Mouse (Mus musculus): Measurements from ENCODE around the gene Krt39.

The Krt39 gene

DNA sequence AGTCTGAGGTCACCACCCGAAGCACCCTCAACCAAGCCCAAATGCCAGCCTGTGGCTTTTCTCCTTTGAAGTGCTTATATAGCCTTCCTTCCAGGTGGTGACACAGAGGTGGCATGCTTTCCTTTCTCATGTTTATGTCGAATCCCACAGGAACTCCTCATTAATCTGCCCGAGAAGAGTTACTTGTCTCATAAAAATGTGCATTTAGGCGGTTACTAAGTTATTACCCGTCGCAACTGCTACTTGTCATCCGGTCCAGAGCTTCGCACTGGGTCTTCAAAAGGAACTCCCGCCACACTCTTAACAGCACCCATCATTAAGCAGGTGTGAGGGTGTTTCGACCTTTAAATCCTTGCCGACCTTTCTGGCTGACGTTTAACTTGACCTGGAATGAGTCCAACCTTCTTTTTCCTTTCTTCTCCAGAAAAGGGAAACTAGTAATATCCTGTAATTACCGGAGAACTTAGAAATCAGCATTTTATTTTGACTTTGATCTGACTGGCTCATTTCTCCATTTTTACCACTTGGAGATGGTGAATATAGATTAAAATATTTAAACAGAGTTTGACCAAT is at the start of gene Krt39:
Gene Krt39, minus strand, starts transcription at position 51 of the 573 bp plus-strand sequence.
- no peak for DNase-seq

DNA sequence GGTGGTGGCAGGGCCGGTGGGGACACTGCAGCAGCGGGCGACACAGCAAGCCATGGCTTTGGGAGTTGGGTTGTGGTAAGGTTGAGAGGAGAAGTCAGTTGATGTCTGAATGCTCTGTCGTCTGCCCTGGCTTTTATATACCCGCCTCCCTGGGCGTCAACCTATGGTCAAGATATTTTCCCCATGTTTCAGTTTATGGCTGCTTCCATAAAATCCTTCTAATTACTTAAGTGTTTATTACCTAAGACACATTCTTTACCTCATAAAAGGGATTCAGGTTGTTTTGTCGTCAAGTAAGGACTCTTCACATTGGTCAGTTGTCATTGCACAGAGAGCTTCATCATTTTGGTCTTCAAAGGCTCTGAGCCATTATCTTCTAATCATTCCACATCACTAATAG is 45.4 kb upstream of the Krt39 start, which contains the start of gene Krtap3-1:
Gene Krtap3-1, minus strand, starts transcription at position 101 of the 400 bp plus-strand sequence.
- no peak for DNase-seq

DNA sequence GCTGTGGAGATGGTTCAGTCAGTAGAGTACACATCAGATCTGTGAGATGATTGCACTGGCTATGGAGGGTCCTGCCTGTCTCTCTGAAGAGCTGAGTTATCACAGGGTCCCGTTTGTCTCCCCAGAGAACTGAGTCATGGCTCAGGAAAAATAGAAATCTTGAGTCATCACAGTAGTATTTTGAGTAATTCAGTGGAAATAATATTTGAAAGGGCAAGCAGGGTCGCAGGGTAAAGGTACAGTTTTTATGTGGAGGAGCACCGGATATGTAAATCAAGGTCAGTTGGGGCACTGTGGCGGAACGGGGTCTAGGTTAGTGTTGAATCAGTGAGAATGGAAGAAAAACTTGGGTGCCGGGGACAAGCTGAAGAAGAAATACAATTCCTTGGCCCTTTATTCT is 41.4 kb upstream of the Krt39 start:
- no peak for DNase-seq

DNA sequence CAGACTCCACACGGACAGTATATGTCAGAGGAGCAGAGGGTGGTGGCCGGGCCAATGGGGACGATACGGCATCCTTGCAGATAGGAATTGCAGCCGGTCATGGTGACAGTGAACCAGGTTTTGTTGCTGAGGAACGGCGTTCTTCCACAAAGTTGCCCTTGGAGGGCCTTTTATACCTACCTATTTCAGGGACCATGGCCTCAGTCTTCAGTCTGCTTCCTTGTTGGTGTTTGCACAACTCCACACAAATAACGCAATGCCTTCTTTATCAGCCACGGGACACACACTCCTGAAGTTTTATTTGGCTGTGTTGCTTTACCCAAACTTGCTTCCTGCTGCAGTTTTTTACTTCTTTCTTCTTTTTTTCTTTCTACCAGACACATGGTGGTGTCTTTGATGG is 38.2 kb upstream of the Krt39 start, which contains the start of gene Gm11939:
Gene Gm11939, minus strand, starts transcription at position 101 of the 400 bp plus-strand sequence.
- no peak for DNase-seq

DNA sequence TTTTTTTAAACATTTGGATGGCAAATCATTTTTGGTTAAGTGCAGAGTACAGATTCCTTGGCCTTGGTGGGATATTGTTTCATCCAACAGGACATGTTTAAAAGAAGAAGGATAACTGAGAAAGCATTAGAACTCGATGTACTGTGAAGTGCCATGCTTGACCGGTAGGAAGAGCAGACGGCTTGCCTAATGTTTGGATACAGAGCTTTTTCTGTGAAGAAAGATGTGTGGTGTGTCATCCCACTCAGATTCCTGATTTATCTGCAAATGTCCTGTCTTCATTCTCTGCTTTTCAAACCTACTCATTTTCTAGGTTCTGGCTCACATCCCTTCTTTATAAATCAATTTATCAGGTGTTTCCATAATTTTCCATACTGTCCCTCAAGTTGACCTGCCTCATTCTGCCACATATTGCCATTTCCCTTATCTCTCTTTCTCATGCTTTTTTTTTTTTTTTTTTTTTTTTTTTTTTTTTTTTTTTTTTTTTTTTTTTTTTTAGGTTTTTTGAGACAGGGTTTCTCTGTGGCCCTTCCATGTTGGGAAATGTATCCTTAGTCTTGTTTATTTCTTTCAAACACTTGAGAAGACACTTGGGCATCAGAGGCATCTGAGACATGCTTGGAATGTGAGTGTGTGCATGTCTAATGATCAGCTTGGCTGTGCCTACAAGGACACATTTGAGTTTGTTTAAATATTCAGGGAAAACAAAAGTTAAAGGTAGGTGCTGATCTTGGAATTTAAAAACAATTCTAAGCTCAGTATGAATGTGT is 37.0 kb upstream of the Krt39 start:
- no peak for DNase-seq

DNA sequence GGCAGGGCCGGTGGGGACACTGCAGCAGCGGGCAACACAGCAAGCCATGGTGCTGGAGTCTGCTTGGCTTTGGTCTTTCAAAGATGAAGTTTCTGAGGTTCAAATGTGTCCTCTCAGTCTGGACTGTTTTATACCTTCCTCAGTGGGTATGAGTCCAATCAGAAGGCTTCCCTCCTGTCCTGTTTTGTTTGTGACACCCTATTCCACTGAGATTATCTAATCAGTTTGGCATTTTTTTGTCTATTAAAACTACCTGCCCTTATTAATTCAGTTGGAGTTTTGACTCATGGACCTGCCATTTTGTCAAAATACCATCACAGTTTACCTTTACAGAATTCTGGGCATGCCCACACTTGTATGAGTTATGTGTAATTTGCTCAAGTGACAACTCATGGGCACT is 35.6 kb upstream of the Krt39 start, which contains the start of gene Krtap3-2:
Gene Krtap3-2, minus strand, starts transcription at position 101 of the 400 bp plus-strand sequence.
- DNase-seq, result no peak

DNA sequence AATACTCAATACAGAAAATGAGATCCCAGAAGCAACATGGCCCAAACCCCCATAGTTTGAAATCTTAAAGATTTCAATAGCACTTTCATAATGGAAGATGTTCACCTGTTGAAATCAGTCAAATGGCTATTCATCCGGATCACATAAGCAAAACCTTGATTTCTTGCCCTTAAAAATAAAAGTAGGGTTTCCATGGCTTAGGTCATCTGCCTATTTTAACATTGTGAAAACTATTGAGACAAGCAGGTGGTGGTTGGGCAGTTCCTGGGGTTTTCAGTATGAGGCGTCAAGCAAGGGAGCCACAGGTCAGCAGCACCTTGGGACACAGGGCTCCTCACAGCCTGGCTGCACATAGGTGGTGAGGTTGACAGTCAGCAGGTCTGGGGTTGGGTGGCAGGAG is 35.1 kb upstream of the Krt39 start:
- no peak for DNase-seq

DNA sequence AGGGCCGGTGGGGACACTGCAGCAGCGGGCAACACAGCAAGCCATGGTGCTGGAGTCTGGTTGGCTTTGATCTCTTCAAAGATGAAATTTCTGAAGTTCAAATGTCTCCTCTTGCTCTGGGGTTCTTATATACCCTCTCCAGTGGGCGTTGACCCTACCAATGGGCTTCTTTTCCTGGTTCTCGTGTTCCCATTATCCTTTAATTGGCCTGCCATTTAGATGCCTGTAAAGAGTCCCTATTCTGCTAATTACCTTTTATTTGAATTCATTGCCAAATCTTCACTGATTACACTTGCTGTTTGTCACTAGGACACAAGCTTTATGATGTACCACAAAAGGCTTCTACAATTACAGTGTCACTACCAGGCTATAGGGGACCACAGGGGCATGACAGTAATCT is 29.6 kb upstream of the Krt39 start, which contains the start of gene Krtap3-3:
Gene Krtap3-3, minus strand, starts transcription at position 101 of the 400 bp plus-strand sequence.
- no peak for DNase-seq

DNA sequence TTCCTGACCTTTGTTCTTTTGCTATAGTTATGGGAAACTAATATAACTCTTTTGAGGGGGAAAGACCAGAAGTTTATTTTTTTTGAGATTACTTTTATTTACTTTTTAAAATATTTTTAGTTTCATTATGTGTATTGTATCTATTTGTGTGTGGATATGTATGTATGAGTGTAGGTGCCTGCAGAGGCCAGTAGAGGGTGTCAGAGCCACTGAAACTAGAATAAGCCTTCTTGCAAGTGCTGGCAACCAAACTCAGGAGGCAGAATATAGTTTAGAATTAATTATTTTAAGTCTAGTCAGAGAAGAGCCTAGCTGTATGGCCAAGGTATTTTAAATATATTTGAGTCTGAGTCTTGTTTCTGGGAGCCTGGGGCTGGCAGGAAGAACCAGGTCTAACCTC is 26.8 kb upstream of the Krt39 start:
- no peak for DNase-seq

DNA sequence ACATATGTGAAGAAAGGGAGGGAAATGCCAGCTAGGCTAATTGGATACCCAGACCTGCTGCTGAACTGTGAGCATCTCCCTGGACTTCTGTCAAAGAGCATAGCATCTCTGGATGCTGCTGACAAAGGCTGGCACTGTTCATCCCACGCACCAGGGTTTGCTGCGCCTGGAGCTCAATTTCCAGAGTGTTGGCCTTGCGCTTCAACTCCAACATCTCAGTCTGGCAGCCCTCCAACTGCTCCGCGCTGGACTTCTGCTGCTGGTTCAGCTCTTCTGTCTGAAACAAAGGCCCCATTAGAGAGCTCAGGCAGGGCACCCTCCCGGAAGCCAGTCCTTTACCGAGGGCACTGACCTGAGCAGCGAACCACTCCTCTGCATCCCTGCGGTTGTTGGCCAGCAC is 18.6 kb upstream of the Krt39 start:
- peak; percentile 28 for DNase-seq

DNA sequence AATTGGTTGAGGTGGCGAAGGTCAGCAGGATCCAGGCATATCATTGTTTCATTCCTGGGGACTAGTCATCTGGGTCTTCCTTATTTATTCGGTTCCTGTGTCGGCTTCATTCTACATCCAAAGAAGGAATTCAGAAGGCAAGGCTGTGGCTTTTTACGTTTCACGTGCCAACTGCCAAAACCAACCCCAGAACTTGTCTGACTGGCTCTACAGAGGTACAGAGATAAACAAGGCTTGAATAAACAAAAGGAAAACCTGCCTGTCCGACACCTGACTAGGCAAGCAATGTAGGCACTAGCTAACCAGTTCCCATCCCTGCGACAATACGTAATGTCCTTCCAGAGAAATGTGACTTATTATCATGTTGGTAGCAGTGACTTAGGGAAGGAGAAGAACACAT is 7.0 kb downstream of the Krt39 start:
- DNase-seq, result no peak

DNA sequence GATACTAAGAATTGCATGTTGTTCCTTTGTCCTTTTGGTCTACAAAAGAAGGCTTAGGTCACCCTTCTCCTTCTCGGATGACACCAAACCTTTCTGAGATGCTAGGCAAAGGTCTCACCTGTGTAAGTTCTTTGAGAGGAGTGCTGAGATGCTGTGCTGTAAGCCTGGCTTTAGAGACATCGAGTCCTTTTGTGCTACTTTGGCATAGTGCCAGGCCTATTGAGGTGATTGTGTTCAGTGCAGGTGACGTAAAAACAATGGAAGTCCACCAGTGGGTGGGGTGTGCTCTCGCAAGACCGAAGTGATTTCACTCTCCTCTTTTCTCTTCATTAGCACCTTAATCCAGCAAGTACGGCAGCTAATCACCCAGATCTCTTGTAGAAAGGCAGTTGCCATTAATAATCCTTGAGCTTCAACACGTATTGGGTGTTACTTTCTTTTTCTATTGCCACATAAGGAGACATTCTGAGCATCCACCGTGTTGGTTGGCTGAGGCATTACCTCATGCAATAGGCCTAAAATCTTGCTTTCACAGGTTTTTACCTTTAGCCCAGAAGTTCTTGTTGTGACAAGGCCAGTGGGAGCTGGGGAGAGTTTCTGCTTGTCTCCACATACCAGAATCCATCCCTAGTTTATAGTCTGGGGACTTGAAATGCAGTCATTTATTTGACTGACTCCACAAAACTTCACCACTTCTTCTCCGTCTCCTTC is 20.9 kb downstream of the Krt39 start:
- DNase-seq, result no peak

DNA sequence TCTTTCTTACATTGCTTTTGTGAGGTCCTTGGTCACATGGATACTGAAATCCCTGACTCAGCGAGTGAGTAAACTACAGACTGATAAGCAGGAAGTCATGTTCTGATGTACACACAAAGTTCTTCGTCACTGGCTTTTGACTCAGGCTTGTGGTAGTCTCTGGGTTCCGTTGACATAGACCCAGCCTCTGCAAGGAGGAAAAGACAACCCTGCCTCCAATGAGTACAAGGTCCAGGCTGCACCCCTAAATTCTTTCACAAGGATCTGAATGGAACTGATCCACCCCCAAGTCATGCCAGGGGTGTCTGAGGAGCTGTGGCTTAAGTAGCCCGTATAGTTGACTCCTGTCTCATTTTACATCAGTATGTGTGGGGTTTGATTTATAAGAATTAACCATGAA is 24.7 kb downstream of the Krt39 start:
- no peak for DNase-seq

DNA sequence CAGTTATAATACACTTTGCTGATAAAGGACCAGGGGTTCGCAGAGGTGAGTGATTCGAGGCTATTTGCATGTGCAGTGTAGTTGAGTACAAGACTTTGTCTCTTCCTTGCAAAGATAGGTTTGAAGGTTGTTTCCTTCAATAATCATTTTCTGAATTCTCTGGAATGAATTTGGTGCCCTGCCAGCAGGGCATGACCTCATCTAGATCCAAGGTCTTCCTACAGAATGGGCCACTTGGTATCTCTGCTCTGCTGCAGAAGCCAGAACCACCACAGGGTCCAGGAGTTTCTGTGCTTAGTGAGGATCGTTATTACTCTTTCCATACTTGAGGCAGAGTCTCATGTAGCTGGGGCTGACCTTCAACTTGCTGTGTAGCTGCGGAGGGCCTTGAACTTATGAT is 26.4 kb downstream of the Krt39 start:
- DNase-seq, result no peak

DNA sequence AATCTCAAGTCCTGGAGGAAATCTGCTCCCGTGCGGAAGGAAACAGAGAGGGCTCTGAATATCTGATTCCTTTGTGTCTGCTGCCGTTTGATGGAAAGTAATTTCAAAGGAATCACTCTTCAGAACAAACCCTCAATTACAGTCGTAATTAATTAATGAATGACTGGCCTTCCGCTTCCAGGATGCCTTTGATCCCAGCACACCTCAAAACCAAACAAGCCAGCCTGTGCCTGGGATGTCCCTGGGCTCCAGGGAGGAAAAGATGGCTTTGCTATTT is 27.6 kb downstream of the Krt39 start:
- DNase-seq, result no peak

DNA sequence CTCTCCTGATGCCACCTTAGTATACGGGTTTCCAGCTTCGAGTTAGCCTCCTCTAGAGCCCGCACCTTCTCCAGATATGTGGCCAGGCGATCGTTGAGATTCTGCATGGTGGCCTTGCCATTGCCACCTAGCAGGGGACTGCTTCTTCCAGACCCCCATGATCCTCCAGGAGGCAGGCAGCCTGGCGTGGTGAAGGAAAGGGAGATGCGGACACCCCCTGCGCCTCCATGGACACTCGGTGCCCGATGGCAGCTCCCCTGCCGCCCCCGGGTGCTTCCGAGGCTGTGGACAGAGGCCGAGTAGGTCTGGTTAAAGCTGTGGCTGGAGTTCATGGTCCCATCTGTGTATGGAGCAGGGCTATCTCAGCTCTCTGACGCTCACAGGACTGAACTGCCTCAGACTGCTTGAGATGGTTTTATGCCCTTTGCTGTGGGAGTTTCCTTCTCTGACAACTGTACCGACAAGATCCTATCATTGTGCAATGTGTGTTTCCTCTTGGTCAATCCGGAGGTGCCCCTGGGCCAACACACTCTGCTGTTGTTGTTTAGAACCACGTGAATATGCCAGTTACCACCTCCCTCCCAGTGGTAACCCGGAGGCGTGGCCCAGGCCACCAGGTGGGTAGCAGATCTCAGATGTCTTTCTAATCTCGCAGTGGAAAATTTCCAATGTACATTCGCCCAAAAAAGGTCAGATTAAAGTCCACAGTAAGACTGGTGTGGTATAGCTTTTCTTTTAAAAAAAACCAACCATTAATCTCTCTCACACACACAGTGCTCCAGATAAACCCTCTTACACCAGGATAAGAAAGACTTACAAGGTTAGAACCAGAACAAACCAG is 28.2 kb downstream of the Krt39 start, which contains the start of gene Krt23:
Gene Krt23, minus strand, starts transcription at position 405 of the 841 bp plus-strand sequence.
- no peak for DNase-seq

DNA sequence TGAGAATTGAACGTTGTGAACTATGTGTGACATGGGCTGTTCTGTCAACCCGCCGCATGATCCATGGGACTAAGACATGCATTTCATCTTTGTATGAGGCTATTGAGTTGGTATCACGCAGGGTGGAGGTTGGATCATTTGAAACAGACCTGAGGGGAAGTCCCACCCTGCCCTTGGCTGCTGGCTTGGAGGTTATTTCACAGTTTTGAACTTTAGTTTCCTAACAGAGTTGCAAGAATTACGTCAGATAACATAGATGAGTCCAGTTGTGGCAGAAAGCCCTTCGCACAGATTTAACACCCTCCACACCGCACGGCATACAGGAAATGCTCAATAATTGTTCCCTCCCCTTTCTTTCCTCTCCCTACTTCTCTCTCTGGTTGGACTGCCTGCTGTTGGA is 30.1 kb downstream of the Krt39 start:
- no peak for DNase-seq

DNA sequence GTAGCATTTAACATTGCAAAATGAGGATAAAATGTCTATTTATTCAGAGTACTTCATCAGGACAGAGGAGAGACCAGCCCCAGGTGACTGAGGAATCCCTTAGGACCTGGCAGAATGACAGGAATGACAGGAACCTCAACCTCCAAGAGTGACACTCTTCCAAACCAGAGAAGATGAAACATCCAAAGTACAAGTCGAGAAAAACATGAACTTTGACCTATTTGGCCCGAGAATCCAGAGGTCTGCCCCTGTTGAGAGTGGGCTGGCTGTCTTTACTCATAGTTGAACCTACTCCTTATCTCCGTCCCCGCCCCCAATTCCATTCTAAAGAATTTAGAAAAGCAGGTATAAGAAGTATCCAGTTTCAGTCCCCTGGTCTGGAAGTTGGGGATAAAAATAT is 30.5 kb downstream of the Krt39 start:
- no peak for DNase-seq

DNA sequence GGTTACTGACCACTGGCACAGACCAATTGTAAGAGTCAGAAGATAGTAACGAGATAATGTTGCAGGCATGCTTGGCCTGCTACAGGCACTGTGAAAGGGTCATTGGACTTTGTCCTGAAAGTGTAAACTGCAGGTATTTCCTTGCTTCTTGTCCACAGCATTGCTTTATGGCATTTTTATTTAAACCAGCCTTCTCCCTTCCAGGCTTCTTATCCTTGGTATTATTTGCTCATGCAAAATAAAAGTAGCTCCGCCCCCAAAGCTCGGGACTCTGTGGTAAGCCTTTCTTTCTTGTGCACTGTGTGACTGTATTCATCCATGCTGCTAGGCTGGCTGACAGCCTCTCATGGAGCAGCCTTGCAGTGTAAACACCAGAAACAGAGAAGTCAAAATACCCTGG is 31.9 kb downstream of the Krt39 start:
- no peak for DNase-seq

DNA sequence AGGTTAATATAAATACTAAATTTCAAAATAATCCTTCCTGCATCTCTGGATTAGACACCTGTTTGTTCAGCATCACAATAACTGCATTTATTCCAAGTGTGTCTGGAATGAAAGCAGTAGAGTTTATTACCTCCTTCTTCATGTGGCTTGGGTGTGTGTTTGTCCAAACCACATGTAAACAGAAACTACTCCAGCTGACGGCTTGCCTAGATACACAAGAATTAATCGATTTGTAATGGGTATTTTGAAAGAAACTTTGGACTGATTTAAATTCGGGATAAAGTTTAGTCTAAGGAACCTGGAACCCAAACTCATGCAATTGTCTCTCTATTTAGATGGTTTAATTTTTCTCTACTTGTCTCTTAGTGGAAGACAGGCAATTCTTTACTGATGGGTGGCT is 46.2 kb downstream of the Krt39 start:
- DNase-seq, result no peak

DNA sequence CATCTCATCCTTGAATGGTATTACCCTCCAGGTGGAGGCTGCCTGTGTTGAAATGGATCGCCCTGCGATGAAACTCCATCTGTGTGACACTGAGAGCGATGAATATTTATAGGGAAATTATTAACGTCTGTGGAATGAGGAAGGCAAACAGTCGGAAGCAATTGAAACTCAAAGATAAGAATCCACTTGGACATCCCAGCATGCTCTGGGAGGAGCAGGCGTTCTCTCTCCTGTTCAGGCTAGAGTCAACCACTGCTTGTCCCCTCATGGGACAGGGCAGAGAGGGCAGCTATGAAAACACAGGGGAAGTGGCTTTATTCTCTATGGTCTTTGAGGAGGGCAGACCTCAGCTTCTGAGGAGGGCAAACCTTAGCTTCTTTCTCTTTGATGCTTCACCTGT is 47.7 kb downstream of the Krt39 start:
- DNase-seq, result no peak

DNA sequence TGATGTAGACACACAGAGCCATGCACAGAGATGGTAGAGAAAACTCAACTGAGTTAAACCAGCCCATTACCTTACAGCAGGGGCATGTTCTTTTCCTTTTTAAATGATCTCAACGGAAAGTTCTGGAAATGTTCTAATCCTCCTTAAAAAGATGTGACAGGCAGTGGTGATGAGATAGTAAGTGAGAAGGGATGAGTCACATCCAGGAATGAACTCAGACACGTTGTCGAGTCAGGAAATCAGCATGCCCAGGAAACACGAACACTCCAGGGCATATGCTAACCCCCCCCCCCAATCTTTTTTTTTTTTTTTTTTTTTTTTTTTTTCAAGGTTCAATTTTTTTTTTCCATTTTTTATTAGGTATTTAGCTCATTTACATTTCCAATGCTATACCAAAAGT is 48.7 kb downstream of the Krt39 start:
- no peak for DNase-seq

DNA sequence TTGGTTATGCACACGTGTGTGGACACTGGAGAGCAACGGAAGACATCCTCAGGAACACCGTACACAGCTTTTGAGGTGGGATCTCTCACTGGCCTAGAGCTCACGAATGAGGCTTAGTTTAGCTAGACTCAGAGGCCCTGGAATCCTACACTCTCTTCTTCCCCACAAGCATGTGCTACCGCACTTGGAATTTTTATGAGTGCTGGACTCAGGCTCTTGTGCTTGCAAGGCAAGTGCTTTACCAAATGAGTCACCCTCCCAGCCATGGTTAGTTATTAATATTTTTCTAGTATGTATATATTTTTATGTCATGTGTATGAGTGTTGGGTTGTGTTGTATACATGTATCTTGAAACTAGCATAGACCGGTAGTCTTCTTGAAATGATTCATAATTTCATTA is 49.2 kb downstream of the Krt39 start:
- no peak for DNase-seq
